Mouse (Mus musculus): Measurements from ENCODE around the gene Psmb2.

GRCm38 (mm10) chr4:126743713-126744112 lies 66.3 kb downstream of the Psmb2 start:
- TF ChIP-seq CTCF (IDR thresholded peaks at IDR 0.05), result no peak
- TF ChIP-seq EP300 (IDR thresholded peaks at IDR 0.05), result no peak
